Mouse (Mus musculus) inflammation-experienced regulatory T-cells, adult 16 weeks (primary cell): ENCODE measurements around the gene Chmp2a. TPM values are rescaled to one million over a fixed set of nuclear protein-coding genes. Genes with fewer than 3 reads are reported as not detected.

Source experiments
- polyA plus RNA-seq: library from polyadenylated mRNA; unstranded; fragments of 100-300 nt; shearing (Covaris generic); gene quantifications from one replicate; pipeline ENCODE4 v1.2.1, GENCODE M21; 2017

The Chmp2a gene
- 262 TPM for polyA plus RNA-seq

GRCm38 (mm10) chr7:13034148-13034977 lies at the start of gene Chmp2a:
Gene Chmp2a (minus strand): TSS chr7:13034807.

GRCm38 (mm10) chr7:13054287-13055010 lies 19.8 kb upstream of the Chmp2a start, which contains the start of gene Mzf1:
Gene Mzf1 (minus strand): TSS chr7:13054764.

GRCm38 (mm10) chr7:13037901-13038555 lies 3.4 kb upstream of the Chmp2a start, which contains the start of gene Ube2m:
Gene Ube2m (minus strand): TSS chr7:13038275.

DNA sequence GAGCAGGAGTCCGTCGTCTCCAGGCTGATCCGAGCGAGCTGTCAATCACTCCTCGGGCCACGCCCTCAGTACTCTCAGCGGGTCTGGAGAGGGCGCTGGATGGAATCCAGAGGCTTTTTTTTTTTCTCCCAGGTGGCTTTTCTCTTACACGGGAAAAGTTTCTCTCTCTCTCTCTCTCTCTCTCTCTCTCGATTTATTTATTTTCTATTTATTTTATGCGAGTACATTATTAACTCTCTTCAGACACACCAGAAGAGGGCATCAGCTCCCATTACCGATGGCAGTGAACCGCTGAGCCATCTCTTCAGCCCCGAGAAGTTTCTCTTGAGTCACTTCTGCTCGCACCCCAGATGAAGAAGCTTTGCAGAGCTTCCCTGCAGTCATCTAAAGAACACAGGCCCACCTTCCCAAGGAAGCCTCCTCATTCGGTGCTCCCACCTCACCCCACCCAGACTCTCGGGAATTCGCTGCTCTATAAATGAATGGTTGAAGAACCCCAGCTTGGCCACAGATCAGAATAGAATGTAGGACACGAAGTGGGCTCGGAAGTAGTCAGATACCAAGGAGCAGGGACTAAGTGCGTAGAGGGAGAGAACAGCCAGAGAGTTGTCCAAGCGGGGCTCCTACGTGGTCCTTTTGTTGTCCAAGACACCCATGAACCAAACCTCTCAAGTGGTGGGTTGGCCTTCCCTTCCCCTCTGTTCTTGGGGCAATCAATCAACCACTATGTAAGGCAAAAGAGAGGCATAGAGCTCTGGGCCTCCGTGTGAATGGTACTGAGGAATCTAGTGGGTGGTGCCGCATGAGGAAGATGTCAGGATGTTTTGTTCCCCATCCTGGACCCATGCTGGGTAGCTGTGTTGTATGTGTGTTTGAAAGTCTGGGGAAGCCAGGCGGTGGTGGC lies 24.4 kb downstream of the Chmp2a start, which contains the start of gene Zbtb45:
TSS of gene Zbtb45 (minus strand) at position 30 of the 904 bp plus-strand sequence.

GRCm38 (mm10) chr7:12998851-12999250 lies 35.8 kb downstream of the Chmp2a start, which contains the start of gene Trim28:
Gene Trim28 (plus strand): TSS chr7:12999114.

GRCm38 (mm10) chr7:12998053-12998452 lies 36.6 kb downstream of the Chmp2a start, which contains the start of gene Slc27a5:
Gene Slc27a5 (minus strand): TSS chr7:12998192.

Other genes with a start within 250 kb of the Chmp2a start
- 3.3 TPM for gene Zscan18, start 231.2 kb downstream of the Chmp2a start, polyA plus RNA-seq
- gene Zfp329, start 215.9 kb downstream of the Chmp2a start, polyA plus RNA-seq, result 18.8 TPM
- 104 TPM for gene Zfp110, start 200.0 kb downstream of the Chmp2a start, polyA plus RNA-seq
- 4.9 TPM for gene Zfp128, start 153.6 kb downstream of the Chmp2a start, polyA plus RNA-seq
- 17.8 TPM for gene Zscan22, start 137.0 kb downstream of the Chmp2a start, polyA plus RNA-seq
- gene Rps5, start 112.5 kb downstream of the Chmp2a start, polyA plus RNA-seq, result 894 TPM
- not detected for gene Rnf225, start 107.4 kb downstream of the Chmp2a start, polyA plus RNA-seq
- gene Zfp324, start 69.0 kb downstream of the Chmp2a start, polyA plus RNA-seq, result 9.4 TPM
- gene Zfp446, start 57.0 kb downstream of the Chmp2a start, polyA plus RNA-seq, result 10.4 TPM
- not detected for gene Slc27a5, start 36.6 kb downstream of the Chmp2a start, polyA plus RNA-seq
- 29.7 TPM for gene Trim28, start 35.7 kb downstream of the Chmp2a start, polyA plus RNA-seq
- 6.4 TPM for gene Zbtb45, start 24.8 kb downstream of the Chmp2a start, polyA plus RNA-seq
- gene Ube2m, start 3.5 kb upstream of the Chmp2a start, polyA plus RNA-seq, result 8.9 TPM
- 0.28 TPM for gene Mzf1, start 20.0 kb upstream of the Chmp2a start, polyA plus RNA-seq
- not detected for gene Vmn1r85, start 60.4 kb upstream of the Chmp2a start, polyA plus RNA-seq
- not detected for gene Vmn1r86, start 85.1 kb upstream of the Chmp2a start, polyA plus RNA-seq
- gene Vmn1r87, start 105.3 kb upstream of the Chmp2a start, polyA plus RNA-seq, result not detected
- 0.06 TPM for gene Vmn1r88, start 124.8 kb upstream of the Chmp2a start, polyA plus RNA-seq
- not detected for gene Vmn1r89, start 178.2 kb upstream of the Chmp2a start, polyA plus RNA-seq
- gene Lig1, start 242.5 kb upstream of the Chmp2a start, polyA plus RNA-seq, result 27.6 TPM
- 5.5 TPM for gene Zswim9, start 243.9 kb upstream of the Chmp2a start, polyA plus RNA-seq